Mouse (Mus musculus): ENCODE results near the gene Coa3.

- TF ChIP-seq CTCF (IDR thresholded peaks at IDR 0.05; ENCODE audit: borderline replicate concordance, extremely low read depth, insufficient read depth, insufficient read length) (no peak), POLR2A (IDR thresholded peaks at IDR 0.05; ENCODE audit: borderline replicate concordance, extremely low read depth, insufficient read depth, insufficient read length, poor library complexity, severe bottlenecking) (no peak)
Measured at GRCm38 (mm10) chr11:101276319-101277070, 2.4 kb downstream of the Coa3 start.
